Mouse (Mus musculus) forebrain, embryonic 12.5 days (tissue): ENCODE measurements at regions not wholly inside any gene's neighbourhood (a gene's known extent, or its start where the extent isn't known, plus 50 kb on each side); places are given as distances from the start of the nearest gene placed in this dataset.
A peak's percentile ranks its signal among the peaks of the same experiment; 100 is the strongest.

Experiments used
- ATAC-seq: fragments of 200-750 bp; cut with Nextera tagmentation; 2 replicates; pipeline ENCODE4 v1.8.0; 2017; ENCODE audit warnings: moderate TSS enrichment; ENCODE audit not compliant: low FRiP score
- H3K27ac ChIP-seq: fragments of 300-500 bp; sonication (generic); 2 replicates; pipeline ENCODE4 v1.5.1; 2016; ENCODE audit warnings: mild to moderate bottlenecking
- H3K27me3 ChIP-seq: fragments of 300-500 bp; sonication (generic); 2 replicates; pipeline ENCODE4 v1.6.1; 2016; ENCODE audit warnings: mild to moderate bottlenecking
- H3K36me3 ChIP-seq: fragments of 300-500 bp; sonication (generic); replicated peaks from 2 replicates; pipeline ENCODE4 v1.6.1; 2016; ENCODE audit warnings: mild to moderate bottlenecking
- H3K4me1 ChIP-seq: fragments of 300-500 bp; sonication (generic); 2 replicates; pipeline ENCODE4 v1.6.1; 2016
- H3K4me2 ChIP-seq: fragments of 300-500 bp; sonication (generic); 2 replicates; pipeline ENCODE4 v1.6.1; 2016; ENCODE audit warnings: mild to moderate bottlenecking, moderate library complexity
- H3K4me3 ChIP-seq: fragments of 300-500 bp; sonication (generic); replicated peaks from 2 replicates; pipeline ENCODE4 v1.5.1; 2016; ENCODE audit warnings: mild to moderate bottlenecking
- H3K9ac ChIP-seq: fragments of 300-500 bp; sonication (generic); 2 replicates; pipeline ENCODE4 v1.6.1; 2016; ENCODE audit warnings: mild to moderate bottlenecking
- H3K9me3 ChIP-seq: fragments of 300-500 bp; sonication (generic); 2 replicates; pipeline ENCODE4 v1.6.1; 2016
- WGBS: fragments of 180-500 bp; shearing (Covaris S2); methylation state at CpG from one replicate; pipeline ENCODE4 v1.1.7; 2016; 5-methylcytosine and 5-hydroxymethylcytosine counted together

- WGBS: 25% methylated on average over 14 of the region's 14 CpGs
- ATAC-seq: no peak
- H3K9ac ChIP-seq: no peak overlapping the region
- peak overlapping the region; percentile 37 for H3K4me2 ChIP-seq
- H3K4me3 ChIP-seq: no peak overlapping the region
- H3K27ac ChIP-seq: no peak overlapping the region
- H3K9me3 ChIP-seq: no peaks in the 10 kb centered on the region
- H3K36me3 ChIP-seq: no peaks in the 10 kb centered on the region
- H3K27me3 ChIP-seq: peaks cover 17% of the 10 kb centered on the region; the same call in 1 of the 2 replicates
- H3K4me1 ChIP-seq: peaks cover 13% of the 10 kb centered on the region
These were observed 789.1 kb downstream of the Robo1 start for GRCm38 (mm10) chr16:73097176-73097575.

GRCm38 (mm10) chr16:73096091-73097083 is 788.3 kb downstream of the Robo1 start:
- ATAC-seq: peak; percentile 17; the same call in 1 of the 2 replicates
- Histone ChIP-seq H3K4me1 (peaks cover 13% of the 10 kb centered on the region), H3K27ac (no peak overlapping the region), H3K4me3 (no peak overlapping the region), H3K4me2 (peak overlapping the region; percentile 37), H3K27me3 (peaks cover 17% of the 10 kb centered on the region; the same call in 1 of the 2 replicates), H3K36me3 (no peaks in the 10 kb centered on the region), H3K9ac (no peak overlapping the region), H3K9me3 (no peaks in the 10 kb centered on the region)
- 8% methylated on average over 8 of the region's 8 CpGs for WGBS
